Mouse (Mus musculus) heart, adult 2 months (tissue): ENCODE measurements at regions not wholly inside any gene's neighbourhood (a gene's known extent, or its start where the extent isn't known, plus 50 kb on each side); places are given as distances from the start of the nearest gene placed in this dataset.

Experiments used
- CTCF ChIP-seq: fragments of 200-600 bp; IDR thresholded peaks from 2 replicates; pipeline ENCODE4 v1.8.1; 2022; ENCODE audit warnings: antibody characterized with exemption, mild to moderate bottlenecking, moderate library complexity
- EP300 ChIP-seq: fragments of 200-500 bp; IDR thresholded peaks from 2 replicates; pipeline ENCODE4 v1.6.1; 2011; ENCODE audit warnings: low read depth, low read length, control low read depth; ENCODE audit not compliant: insufficient read depth

DNA sequence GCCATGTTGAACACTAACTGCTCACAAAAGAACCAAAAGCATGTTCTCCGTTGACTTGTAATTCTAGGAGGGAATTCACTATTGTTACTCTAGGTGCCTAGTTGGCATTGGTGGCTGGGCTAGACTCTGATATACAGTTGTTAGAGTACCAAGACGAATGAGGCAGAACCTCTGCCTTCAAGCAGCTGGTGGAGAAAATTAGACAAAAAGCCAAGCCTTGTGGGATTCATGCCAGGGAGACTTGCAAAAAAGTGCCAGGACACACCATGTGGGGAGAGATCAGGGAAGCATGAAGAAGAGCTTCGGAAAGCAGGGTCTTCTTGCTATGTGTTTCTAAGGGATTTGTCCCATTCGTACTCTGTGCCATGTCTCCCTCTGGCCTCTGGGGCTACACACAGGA lies 97.2 kb upstream of the Ppp2r3a start:
- TF ChIP-seq CTCF: no peak
- no peak for TF ChIP-seq EP300
